Mouse (Mus musculus) limb, embryonic 12.5 days (tissue): ENCODE measurements at regions not wholly inside any gene's neighbourhood (a gene's known extent, or its start where the extent isn't known, plus 50 kb on each side); places are given as distances from the start of the nearest gene placed in this dataset.

Source experiments
- ATAC-seq: fragments of 200-750 bp; cut with Nextera tagmentation; 2 replicates; pipeline ENCODE4 v1.8.0; 2017; ENCODE audit warnings: low read depth, moderate TSS enrichment; ENCODE audit not compliant: insufficient number of reproducible peaks, insufficient read depth, low FRiP score, low TSS enrichment
- H3K27ac ChIP-seq: fragments of 300-500 bp; sonication (generic); 2 replicates; pipeline ENCODE4 v1.5.1; 2016; ENCODE audit warnings: mild to moderate bottlenecking, moderate library complexity
- H3K27me3 ChIP-seq: fragments of 300-500 bp; sonication (generic); 2 replicates; pipeline ENCODE4 v1.6.1; 2016; ENCODE audit warnings: mild to moderate bottlenecking, moderate library complexity
- H3K36me3 ChIP-seq: fragments of 300-500 bp; sonication (generic); 2 replicates; pipeline ENCODE4 v1.6.1; 2016; ENCODE audit warnings: mild to moderate bottlenecking, moderate library complexity
- H3K4me1 ChIP-seq: fragments of 300-500 bp; sonication (generic); replicated peaks from 2 replicates; pipeline ENCODE4 v1.6.1; 2016
- H3K4me2 ChIP-seq: fragments of 300-500 bp; sonication (generic); 2 replicates; pipeline ENCODE4 v1.6.1; 2016; ENCODE audit warnings: mild to moderate bottlenecking, moderate library complexity
- H3K4me3 ChIP-seq: fragments of 300-500 bp; sonication (generic); replicated peaks from 2 replicates; pipeline ENCODE4 v1.5.1; 2016; ENCODE audit warnings: mild to moderate bottlenecking
- H3K9ac ChIP-seq: fragments of 300-500 bp; sonication (generic); replicated peaks from 2 replicates; pipeline ENCODE4 v1.6.1; 2016; ENCODE audit warnings: mild to moderate bottlenecking, moderate library complexity
- H3K9me3 ChIP-seq: fragments of 300-500 bp; sonication (generic); 2 replicates; pipeline ENCODE4 v1.6.1; 2016; ENCODE audit warnings: mild to moderate bottlenecking, moderate library complexity
- WGBS: fragments of 180-500 bp; shearing (Covaris S2); methylation state at CpG from one replicate; pipeline ENCODE4 v1.1.7; 2016; 5-methylcytosine and 5-hydroxymethylcytosine counted together

- WGBS, result 85% methylated on average over 14 of the region's 14 CpGs
- Histone ChIP-seq H3K27ac (no peak overlapping the region), H3K4me2 (no peak overlapping the region), H3K9ac (no peak overlapping the region), H3K4me3 (no peak overlapping the region), H3K27me3 (no peaks in the 10 kb centered on the region), H3K4me1 (no peaks in the 10 kb centered on the region), H3K9me3 (no peaks in the 10 kb centered on the region), H3K36me3 (no peaks in the 10 kb centered on the region)
- no peak for ATAC-seq
These were observed 79.4 kb upstream of the Slc25a36 start for GRCm38 (mm10) chr9:97190321-97190860.

GRCm38 (mm10) chr9:97189646-97190045 is 78.7 kb upstream of the Slc25a36 start:
- ATAC-seq, result no peak
- no peak overlapping the region for H3K4me3 ChIP-seq
- no peaks in the 10 kb centered on the region for H3K36me3 ChIP-seq
- no peak overlapping the region for H3K4me2 ChIP-seq
- H3K9me3 ChIP-seq, result no peaks in the 10 kb centered on the region
- 81% methylated on average over 4 of the region's 4 CpGs for WGBS
- H3K9ac ChIP-seq, result no peak overlapping the region
- no peak overlapping the region for H3K27ac ChIP-seq
- no peaks in the 10 kb centered on the region for H3K4me1 ChIP-seq
- no peaks in the 10 kb centered on the region for H3K27me3 ChIP-seq

DNA sequence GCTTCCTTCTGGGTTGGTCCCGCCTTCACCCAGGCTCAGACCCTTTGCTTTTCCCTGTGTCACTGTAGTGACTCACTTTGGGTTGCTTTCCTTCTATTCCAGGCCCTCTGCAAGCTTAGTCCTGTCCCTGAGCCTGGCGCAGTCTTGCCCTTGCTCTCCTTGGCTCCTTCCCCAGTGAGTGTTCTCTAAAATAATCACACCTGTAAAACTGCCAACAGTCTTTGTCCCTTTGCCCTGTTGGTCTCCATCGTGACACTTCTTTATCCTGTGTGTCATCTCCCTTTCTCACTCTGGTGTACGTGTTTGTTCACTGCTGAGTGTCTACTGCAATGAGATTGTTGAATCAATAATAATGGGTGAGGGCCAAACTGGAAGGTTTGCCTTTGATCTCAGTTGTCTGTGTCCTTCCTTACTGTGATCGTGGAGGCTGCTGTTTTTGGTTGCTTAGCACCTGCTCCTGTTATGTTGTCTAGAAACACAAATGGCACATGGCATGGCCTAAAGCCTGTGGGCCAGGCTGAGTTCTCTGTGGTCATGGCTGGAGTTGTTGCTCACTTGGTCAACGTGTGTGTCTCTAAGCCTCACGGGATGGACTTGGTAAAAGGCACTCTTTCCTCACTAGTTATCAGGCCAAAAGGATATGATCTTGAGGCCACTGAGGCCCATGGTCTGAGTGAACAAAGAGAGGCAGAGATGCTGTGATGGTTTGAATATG is 77.8 kb upstream of the Slc25a36 start:
- no peak overlapping the region for H3K9ac ChIP-seq
- H3K4me1 ChIP-seq, result no peaks in the 10 kb centered on the region
- H3K9me3 ChIP-seq, result no peaks in the 10 kb centered on the region
- H3K4me2 ChIP-seq, result no peak overlapping the region
- H3K27me3 ChIP-seq, result no peaks in the 10 kb centered on the region
- H3K27ac ChIP-seq, result no peak overlapping the region
- WGBS, result 82% methylated on average over 7 of the region's 7 CpGs
- H3K4me3 ChIP-seq, result no peak overlapping the region
- no peak for ATAC-seq
- no peaks in the 10 kb centered on the region for H3K36me3 ChIP-seq

DNA sequence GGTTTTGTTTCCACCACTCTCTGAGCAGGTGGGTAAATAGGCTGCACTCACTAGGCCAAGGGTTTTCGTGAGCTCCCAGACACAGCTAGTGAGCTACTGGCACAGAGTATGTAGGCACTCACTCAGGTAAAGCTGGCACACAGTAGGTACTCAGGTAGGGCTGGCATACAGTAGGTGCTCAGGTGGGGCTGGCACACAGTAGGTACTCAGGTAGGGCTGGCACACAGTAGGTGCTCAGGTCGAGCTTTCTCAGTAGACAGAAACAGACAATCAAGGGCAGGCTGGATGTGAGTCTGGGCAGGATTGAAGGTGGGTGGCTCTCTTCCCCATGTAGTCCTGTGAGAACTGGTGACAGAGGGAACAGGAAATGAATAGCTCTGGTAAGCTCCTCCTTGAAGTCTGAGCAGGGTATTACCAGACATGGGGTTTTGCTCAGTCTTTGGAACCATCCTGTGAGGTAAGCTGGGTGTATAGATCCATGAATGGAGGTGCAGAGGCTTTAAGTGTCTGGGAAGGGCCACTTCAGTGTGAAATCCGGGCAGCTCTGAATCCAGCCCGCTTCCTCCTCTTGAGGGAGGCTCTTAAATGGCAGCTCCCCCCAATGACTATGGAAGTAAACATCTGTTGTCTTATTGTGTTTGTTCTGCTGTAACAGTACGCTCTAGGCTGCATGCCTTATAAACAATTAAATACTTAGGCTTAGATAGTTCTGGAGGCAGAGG is 62.4 kb upstream of the Slc25a36 start:
- Histone ChIP-seq H3K27ac (no peak overlapping the region), H3K4me1 (no peaks in the 10 kb centered on the region), H3K4me3 (no peak overlapping the region), H3K9ac (no peak overlapping the region), H3K27me3 (no peaks in the 10 kb centered on the region), H3K9me3 (0 out of 2 replicates have a peak, but pooled peaks cover 4% of the 10 kb centered on the region), H3K36me3 (no peaks in the 10 kb centered on the region), H3K4me2 (no peak overlapping the region)
- no peak for ATAC-seq
- 77% methylated on average over 5 of the region's 5 CpGs for WGBS

DNA sequence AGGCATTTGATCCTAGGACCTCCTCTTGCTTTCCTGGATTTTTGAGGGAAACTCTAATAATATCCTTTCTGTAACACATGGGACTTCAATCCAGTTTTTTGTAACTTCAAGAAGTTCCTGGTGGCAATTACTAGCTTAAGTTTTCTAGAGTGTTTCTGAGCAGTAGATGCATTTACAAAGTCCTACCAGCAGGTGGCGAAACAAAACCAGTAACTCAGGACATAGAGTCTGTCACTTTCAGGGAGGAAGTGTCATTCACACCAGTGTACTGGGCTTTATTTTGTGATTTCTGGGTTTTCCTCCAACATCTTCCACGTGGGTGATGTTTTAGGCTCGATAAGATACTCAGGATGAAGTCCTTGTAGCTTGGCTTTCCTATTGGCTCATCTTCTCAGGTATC is 61.1 kb upstream of the Slc25a36 start:
- Histone ChIP-seq H3K9ac (no peak overlapping the region), H3K4me3 (no peak overlapping the region), H3K27me3 (no peaks in the 10 kb centered on the region), H3K36me3 (no peaks in the 10 kb centered on the region), H3K27ac (no peak overlapping the region), H3K4me2 (no peak overlapping the region), H3K9me3 (0 out of 2 replicates have a peak, but pooled peaks cover 4% of the 10 kb centered on the region), H3K4me1 (no peaks in the 10 kb centered on the region)
- 8% methylated on average over 3 of the region's 3 CpGs for WGBS
- ATAC-seq, result no peak

DNA sequence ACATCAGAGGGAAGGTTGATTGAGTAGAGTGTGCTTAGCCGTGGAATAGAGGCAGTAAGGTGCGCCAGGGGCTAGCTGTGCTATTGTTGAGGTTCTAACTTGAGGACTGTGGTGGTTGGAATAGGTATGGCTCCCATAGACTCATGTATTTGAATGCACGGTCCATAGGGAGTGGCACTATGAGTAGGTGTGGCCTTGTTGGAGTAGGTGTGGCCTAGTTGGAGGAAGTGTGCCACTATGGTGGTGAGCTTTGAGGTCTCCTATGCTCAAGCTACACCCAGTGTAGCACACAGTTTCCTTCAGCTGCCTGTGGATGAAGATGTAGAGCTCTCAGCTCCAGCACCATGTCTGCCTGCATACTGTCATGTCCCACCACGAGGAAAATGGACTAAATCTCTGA is 60.5 kb upstream of the Slc25a36 start:
- Histone ChIP-seq H3K27ac (no peak overlapping the region), H3K27me3 (no peaks in the 10 kb centered on the region), H3K4me2 (no peak overlapping the region), H3K9me3 (0 out of 2 replicates have a peak, but pooled peaks cover 4% of the 10 kb centered on the region), H3K36me3 (no peaks in the 10 kb centered on the region), H3K4me3 (no peak overlapping the region), H3K9ac (no peak overlapping the region), H3K4me1 (no peaks in the 10 kb centered on the region)
- WGBS, result 93% methylated on average over 4 of the region's 4 CpGs
- no peak for ATAC-seq

DNA sequence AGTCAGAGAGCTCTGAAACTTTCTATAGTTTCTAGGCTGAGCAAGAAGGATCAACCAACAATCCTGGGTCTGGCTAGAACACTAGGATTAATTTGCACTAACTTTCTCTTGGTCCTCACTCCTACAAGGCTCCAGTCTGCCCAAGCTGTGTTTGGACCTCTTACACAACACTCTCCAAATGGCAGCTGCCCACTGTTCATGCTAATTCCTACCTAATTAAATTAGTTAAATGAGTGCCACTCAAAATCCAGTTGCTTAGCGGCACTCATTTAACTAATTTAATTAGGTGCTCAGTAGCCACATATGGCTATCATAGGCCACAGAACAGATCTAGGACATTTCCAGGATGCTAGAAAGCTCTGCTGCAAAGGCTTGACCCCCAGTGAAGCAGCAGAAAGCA is 59.9 kb upstream of the Slc25a36 start:
- H3K27ac ChIP-seq, result no peak overlapping the region
- no peak overlapping the region for H3K9ac ChIP-seq
- H3K4me3 ChIP-seq, result no peak overlapping the region
- H3K9me3 ChIP-seq, result 0 out of 2 replicates have a peak, but pooled peaks cover 4% of the 10 kb centered on the region
- ATAC-seq, result no peak
- peaks cover 4% of the 10 kb centered on the region; the same call in 1 of the 2 replicates for H3K4me1 ChIP-seq
- 54% methylated on average over 1 of the region's 1 CpGs for WGBS
- no peaks in the 10 kb centered on the region for H3K36me3 ChIP-seq
- H3K27me3 ChIP-seq, result no peaks in the 10 kb centered on the region
- H3K4me2 ChIP-seq, result no peak overlapping the region

DNA sequence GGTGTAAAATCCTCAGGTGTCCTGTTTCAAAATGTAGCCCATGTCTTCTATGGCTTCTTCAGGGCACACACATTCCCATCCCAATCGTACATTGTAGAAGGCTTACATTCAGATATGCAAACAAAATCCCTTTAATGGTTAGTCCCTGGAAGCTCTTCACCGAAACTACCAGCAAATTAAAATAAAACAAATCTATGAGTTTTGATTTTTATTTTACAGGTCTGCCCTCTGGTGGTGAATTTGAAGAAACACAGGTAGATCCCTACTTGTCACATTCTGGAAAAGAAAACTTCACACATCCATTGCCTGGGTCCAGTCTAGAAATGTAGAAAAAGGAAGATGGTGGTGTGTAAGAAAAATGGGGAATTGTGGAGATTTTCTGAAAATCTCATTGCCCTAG is 51.5 kb upstream of the Slc25a36 start:
- Histone ChIP-seq H3K4me1 (peaks cover 8% of the 10 kb centered on the region; the same call in 1 of the 2 replicates), H3K4me2 (no peak overlapping the region), H3K9me3 (no peaks in the 10 kb centered on the region), H3K9ac (no peak overlapping the region), H3K36me3 (no peaks in the 10 kb centered on the region), H3K27me3 (no peaks in the 10 kb centered on the region; the same call in 1 of the 2 replicates), H3K4me3 (no peak overlapping the region), H3K27ac (no peak overlapping the region)
- ATAC-seq, result no peak
- WGBS, result 47% methylated on average over 2 of the region's 2 CpGs
